Mouse (Mus musculus) ES-Bruce4 (cell line): Measurements from ENCODE around the gene Lrig3. TPM values are rescaled to one million over a fixed set of nuclear protein-coding genes. Genes with fewer than 3 reads are reported as not detected.

Source experiments
- H3K27ac ChIP-seq: 2 replicates; pipeline ENCODE4 v1.5.1; 2012; ENCODE audit warnings: low read length, inconsistent platforms; ENCODE audit not compliant: insufficient read depth
- H3K27me3 ChIP-seq: 2 replicates; pipeline ENCODE4 v1.6.1; 2012; ENCODE audit warnings: mild to moderate bottlenecking, low read length, inconsistent platforms; ENCODE audit not compliant: control insufficient read depth, poor library complexity, insufficient read depth, severe bottlenecking
- H3K36me3 ChIP-seq: 2 replicates; pipeline ENCODE4 v1.6.1; 2012; ENCODE audit warnings: inconsistent platforms, mild to moderate bottlenecking, low read length, moderate library complexity; ENCODE audit not compliant: control insufficient read depth, poor library complexity, insufficient read depth, severe bottlenecking
- H3K4me1 ChIP-seq: one replicate; pipeline ENCODE4 v1.8.1; 2011; ENCODE audit warnings: low read length; ENCODE audit not compliant: control insufficient read depth, insufficient read depth
- H3K4me3 ChIP-seq: 2 replicates; pipeline ENCODE4 v1.5.1; 2011; ENCODE audit warnings: low read depth, mild to moderate bottlenecking, low read length
- H3K9ac ChIP-seq: 2 replicates; pipeline ENCODE4 v1.6.1; 2012; ENCODE audit warnings: low read depth, mild to moderate bottlenecking, inconsistent platforms; ENCODE audit not compliant: poor library complexity, severe bottlenecking
- H3K9me3 ChIP-seq: replicated peaks from 2 replicates; pipeline ENCODE4 v1.6.1; 2012; ENCODE audit warnings: mild to moderate bottlenecking, low read length, inconsistent platforms; ENCODE audit not compliant: control insufficient read depth, poor library complexity, insufficient read depth, severe bottlenecking
- CTCF ChIP-seq: IDR thresholded peaks from one replicate; pipeline ENCODE4 v1.8.1; 2011; ENCODE audit warnings: low read depth, low read length
- EP300 ChIP-seq: IDR thresholded peaks from 2 replicates; pipeline ENCODE4 v1.6.1; 2011; ENCODE audit warnings: low read depth, low read length; ENCODE audit not compliant: insufficient read depth
- POLR2A ChIP-seq: IDR thresholded peaks from one replicate; pipeline ENCODE4 v1.8.1; 2011; ENCODE audit warnings: low read length; ENCODE audit not compliant: insufficient read depth
- polyA plus RNA-seq: library from polyadenylated mRNA; stranded (reverse); fragments of >200 nt; gene quantifications from 2 replicates; pipeline ENCODE4 v1.2.4, GENCODE M21; 2011; ENCODE audit warnings: low read depth; ENCODE audit not compliant: missing spikeins, insufficient read depth, insufficient read length

Gene Lrig3
- polyA plus RNA-seq, result 25.6 and 27.9 TPM in 2 replicates

- TF ChIP-seq CTCF, result no peak
- no peak for TF ChIP-seq EP300
- TF ChIP-seq POLR2A, result no peak
- Histone ChIP-seq H3K9me3 (no peaks in the 10 kb centered on the region), H3K9ac (peak within 1 kb of the TSS; percentile 88), H3K4me1 (no peaks in the 10 kb centered on the region), H3K27ac (no peak within 1 kb of the TSS), H3K4me3 (peak within 1 kb of the TSS; percentile 98), H3K27me3 (no peaks in the 10 kb centered on the region), H3K36me3 (no peaks in the 10 kb centered on the region)
Observed at GRCm38 (mm10) chr10:125965968-125966480, at the start of gene Lrig3. Lrig3 (plus strand) TSS chr10:125966168.

DNA sequence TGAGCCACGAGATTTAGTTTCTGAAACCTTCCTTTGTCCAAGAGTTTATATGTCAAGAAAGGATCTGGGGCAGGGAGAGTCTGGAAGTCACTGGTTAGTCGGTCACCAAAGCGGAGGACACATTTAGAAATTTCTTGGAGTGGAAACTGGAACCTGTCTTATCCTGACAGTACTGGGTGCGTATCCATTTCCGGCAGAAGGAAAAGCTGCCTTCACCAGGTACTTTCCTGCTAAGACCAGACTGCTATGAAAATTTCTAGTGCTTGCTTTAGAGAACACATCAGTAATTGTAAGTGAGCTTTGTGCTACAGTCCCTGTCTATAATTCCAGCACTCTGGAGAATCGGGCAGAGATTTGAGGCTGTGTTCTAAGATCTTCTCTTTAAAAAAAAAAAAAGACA lies 49.2 kb upstream of the Lrig3 start:
- H3K4me1 ChIP-seq, result no peaks in the 10 kb centered on the region
- H3K27ac ChIP-seq, result peak overlapping the region; percentile 74
- no peaks in the 10 kb centered on the region for H3K36me3 ChIP-seq
- peak overlapping the region; percentile 2; the same call in 1 of the 2 replicates for H3K4me3 ChIP-seq
- H3K9ac ChIP-seq, result peak overlapping the region; percentile 21
- TF ChIP-seq CTCF (no peak), EP300 (no peak), POLR2A (no peak)
- no peaks in the 10 kb centered on the region for H3K9me3 ChIP-seq
- no peaks in the 10 kb centered on the region for H3K27me3 ChIP-seq

DNA sequence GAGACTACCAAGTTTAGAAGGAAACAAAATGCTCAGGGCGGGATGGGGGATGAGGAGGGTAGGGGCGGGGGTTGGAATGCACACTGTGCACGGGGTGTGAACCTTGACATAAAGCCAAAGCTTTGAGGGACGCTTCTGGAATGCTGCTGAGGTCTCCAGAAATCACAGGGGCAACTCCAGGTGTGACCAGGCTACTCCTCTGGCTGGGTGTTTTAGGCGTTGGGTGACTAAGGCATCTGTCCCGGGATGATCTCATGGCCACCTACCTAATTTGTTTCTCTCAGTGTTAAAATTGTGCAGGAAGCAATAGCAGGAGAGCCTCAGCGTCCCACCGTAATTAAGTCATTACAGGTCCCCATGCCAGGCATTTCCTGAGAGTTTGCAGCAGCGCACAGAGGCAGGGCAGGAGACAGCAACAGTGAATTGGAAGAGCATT lies 48.5 kb upstream of the Lrig3 start:
- H3K27me3 ChIP-seq, result no peaks in the 10 kb centered on the region
- H3K36me3 ChIP-seq, result no peaks in the 10 kb centered on the region
- no peak overlapping the region for H3K9ac ChIP-seq
- 0 out of 2 replicates have a peak overlapping the region, but pooled peaks have one; percentile 2 for H3K27ac ChIP-seq
- TF ChIP-seq EP300 (0 out of 2 replicates have a peak, but pooled peaks have one; percentile 7), POLR2A (no peak)
- H3K4me3 ChIP-seq, result no peak overlapping the region
- no peaks in the 10 kb centered on the region for H3K4me1 ChIP-seq
- no peaks in the 10 kb centered on the region for H3K9me3 ChIP-seq

DNA sequence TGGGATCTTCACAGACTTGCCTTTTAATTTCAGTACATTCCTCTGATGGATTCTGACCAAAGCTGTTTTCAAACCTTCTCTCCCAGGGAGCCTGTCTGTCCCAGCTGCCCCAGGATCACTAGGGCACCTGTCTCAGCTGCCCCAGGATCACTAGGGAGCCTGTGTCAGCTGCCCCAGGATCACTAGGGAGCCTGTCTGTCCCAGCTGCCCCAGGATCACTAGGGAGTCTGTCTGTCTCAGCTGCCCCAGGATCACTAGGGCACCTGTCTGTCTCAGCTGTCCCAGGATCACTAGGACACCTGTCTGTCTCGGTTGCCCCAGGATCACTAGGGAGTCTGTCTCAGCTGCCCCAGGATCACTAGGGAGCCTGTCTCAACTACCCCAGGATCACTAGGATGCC lies 47.0 kb upstream of the Lrig3 start:
- H3K9ac ChIP-seq, result no peak overlapping the region
- TF ChIP-seq CTCF (no peak), EP300 (no peak), POLR2A (no peak)
- H3K27me3 ChIP-seq, result no peaks in the 10 kb centered on the region
- H3K4me1 ChIP-seq, result no peaks in the 10 kb centered on the region
- H3K9me3 ChIP-seq, result no peaks in the 10 kb centered on the region; the same call in 1 of the 2 replicates
- H3K27ac ChIP-seq, result no peak overlapping the region
- H3K4me3 ChIP-seq, result no peak overlapping the region
- H3K36me3 ChIP-seq, result no peaks in the 10 kb centered on the region

DNA sequence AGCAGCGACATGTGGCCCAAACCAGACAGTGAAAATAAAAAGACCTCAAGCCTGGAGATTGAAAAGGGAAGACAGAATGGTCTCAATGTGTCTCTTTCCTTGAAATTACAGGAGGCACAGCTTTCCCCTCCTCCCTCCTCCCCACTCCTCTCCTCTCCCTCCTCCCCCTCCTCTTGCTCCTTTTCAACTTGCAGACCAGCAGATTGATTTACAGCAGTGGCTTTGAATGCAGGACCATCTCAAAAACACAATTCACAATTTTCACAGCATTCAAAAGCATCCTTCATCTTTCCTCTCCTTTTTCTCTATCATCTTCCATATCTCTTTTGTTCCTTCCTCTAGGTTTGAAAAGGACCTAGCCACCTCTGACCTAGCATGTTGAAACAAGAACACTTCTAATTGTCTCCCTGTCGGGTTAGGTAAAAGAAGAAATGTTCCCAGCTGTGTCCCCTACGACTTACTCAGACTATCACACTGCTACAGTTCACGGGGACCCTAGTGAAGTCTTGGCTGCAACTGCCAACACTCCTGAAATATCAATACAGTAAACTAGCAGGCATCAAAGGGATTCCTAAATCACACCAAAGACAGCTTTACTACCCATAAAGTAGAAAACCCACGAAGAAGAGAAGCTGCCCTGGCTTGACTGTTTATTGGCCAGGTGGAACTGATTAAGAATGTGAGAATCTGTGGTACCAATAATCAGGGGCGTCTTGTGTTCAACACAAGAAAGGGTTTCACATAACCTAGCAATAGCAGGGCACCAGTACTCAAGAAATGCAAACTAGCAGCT lies 44.1 kb upstream of the Lrig3 start:
- TF ChIP-seq CTCF, result no peak
- TF ChIP-seq POLR2A, result no peak
- no peak for TF ChIP-seq EP300
- H3K27me3 ChIP-seq, result no peaks in the 10 kb centered on the region
- no peaks in the 10 kb centered on the region for H3K36me3 ChIP-seq
- H3K9ac ChIP-seq, result no peak overlapping the region
- peaks cover 4% of the 10 kb centered on the region; the same call in 1 of the 2 replicates for H3K9me3 ChIP-seq
- no peak overlapping the region for H3K27ac ChIP-seq
- no peak overlapping the region for H3K4me3 ChIP-seq
- no peaks in the 10 kb centered on the region for H3K4me1 ChIP-seq

- Histone ChIP-seq H3K4me1 (no peaks in the 10 kb centered on the region), H3K9me3 (no peaks in the 10 kb centered on the region), H3K36me3 (no peaks in the 10 kb centered on the region), H3K4me3 (no peak overlapping the region), H3K9ac (no peak overlapping the region), H3K27ac (no peak overlapping the region), H3K27me3 (no peaks in the 10 kb centered on the region)
- TF ChIP-seq POLR2A, result no peak
- no peak for TF ChIP-seq CTCF
- TF ChIP-seq EP300, result no peak
Observed at GRCm38 (mm10) chr10:125929961-125930360, 36.0 kb upstream of the Lrig3 start.
